Mouse (Mus musculus): ENCODE data around the gene Acot8.

DNA sequence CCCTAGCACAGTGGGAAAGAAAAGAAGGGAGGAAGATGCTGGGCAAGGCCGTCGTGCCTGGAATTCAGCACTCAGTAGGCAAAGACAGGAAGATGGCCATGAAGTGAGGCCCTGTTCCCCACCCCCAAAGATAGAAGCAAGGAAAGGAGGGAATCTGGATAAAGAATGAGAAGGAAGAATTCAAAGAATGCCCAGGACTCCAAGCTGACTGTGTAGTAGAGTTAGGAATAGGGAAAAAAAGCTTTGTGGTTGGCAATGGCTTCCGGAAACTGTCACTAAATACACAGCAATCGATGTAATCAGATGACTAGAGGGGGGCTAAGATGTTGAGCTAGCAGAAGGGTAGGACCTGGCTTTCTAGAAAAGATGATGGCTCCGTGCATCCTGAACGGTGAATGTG is 12.5 kb upstream of the Acot8 start:
- TF ChIP-seq POLR2A (IDR thresholded peaks at IDR 0.05; ENCODE audit: borderline replicate concordance, extremely low read depth, insufficient read depth, insufficient read length, poor library complexity, severe bottlenecking) (no peak), CTCF (IDR thresholded peaks at IDR 0.05; ENCODE audit: borderline replicate concordance, extremely low read depth, insufficient read depth, insufficient read length) (no peak)

Data from brain, embryonic 14.5 days (tissue).